Mouse (Mus musculus): ENCODE measurements around the gene Erg28. TPM values are rescaled to one million over a fixed set of nuclear protein-coding genes. Genes with fewer than 3 reads are reported as not detected.

Erg28 gene
- total RNA-seq, 2 experiments from 2014 or later, result 10.1 to 11.8 TPM

DNA sequence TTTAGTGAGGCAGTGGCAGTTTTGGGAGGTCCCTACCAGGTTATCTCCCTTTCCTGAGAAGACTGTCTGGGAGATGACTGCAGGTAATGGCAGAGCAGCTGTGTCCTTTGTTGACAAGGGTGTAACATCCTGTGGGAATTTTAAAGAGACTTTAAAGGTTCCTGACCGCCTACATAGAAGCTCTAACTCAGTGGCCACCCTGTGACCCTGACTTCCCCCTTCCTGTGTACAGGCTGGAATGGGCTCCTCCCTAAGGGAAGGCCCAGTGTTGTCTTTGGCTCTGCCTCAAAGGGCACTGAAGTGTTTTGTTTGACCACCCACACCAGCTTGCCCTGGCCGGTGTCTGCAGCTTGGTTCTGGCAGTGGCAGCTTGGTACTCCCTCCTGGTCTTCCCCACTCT is 10.8 kb downstream of the Erg28 start:
- no peak for DNase-seq

DNA sequence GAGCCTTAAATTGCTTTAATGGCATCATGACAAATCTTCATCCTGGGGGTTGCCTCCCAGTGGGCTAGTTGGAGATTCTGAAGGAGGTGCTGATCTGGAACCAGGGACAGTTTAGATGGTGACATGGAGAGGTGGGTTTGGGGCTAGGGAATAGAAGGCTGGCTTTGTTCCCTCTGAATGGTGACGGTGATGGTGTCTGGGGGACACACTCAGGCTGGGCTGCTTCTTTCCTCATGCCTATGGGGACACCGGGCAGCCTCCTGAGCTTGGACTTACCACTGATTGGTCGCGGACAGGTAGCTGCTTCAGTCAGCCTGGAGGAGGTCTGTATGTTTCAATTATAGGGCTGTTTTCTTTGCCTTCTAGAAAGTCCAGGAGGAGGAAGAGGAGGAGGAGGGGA is 12.7 kb downstream of the Erg28 start:
- no peak for DNase-seq

GRCm38 (mm10) chr12:85810959-85811358 is 13.4 kb downstream of the Erg28 start:
- no peak for DNase-seq

DNA sequence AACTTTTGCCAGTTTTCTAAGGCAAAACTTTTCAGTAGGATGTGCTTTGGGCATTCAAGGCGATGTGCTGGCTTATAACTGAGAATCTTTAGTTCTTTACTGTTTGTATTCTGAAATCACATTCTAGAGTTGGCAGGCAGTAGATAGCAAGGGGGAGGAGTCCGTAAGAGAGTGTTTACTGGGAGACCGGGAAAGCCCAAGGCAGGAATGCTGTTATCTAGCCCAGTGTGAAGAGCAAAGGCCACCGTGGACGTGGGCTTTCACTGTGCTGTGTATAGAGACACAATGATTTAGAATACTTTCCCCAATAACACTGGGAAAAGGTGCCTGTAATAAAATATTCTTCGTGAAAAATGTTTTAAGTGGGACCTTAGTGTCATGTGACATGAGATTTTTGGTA is 14.6 kb downstream of the Erg28 start:
- no peak for DNase-seq

- DNase-seq, result peak; percentile 52
These were observed 24.3 kb downstream of the Erg28 start for GRCm38 (mm10) chr12:85800031-85800430.

DNA sequence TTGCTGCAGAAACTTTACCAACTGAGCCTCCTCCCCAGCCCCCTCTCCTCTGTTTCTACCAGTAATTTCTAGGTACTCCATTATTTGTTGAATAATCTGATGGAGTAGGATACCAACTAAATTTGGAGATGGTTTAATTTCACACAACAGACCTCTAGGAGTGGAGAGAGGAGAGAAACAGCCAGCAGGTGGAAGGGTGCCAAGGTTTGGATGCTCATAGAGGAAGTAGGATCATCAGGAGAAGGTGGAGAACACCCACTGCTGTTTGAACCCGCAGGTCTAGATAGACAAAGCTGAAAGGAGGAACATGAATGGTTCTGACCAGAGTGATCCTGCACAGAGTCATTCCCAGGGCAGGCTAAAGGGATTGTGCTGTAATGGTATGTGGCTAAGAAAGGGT is 28.8 kb downstream of the Erg28 start:
- peak; percentile 22 for DNase-seq

- no peak for DNase-seq
These were observed 30.3 kb downstream of the Erg28 start for GRCm38 (mm10) chr12:85794094-85794493.

GRCm38 (mm10) chr12:85792821-85793346 is 31.5 kb downstream of the Erg28 start:
- peak; percentile 55 for DNase-seq

- no peak for DNase-seq
These were observed 32.2 kb downstream of the Erg28 start for GRCm38 (mm10) chr12:85792158-85792557.

DNA sequence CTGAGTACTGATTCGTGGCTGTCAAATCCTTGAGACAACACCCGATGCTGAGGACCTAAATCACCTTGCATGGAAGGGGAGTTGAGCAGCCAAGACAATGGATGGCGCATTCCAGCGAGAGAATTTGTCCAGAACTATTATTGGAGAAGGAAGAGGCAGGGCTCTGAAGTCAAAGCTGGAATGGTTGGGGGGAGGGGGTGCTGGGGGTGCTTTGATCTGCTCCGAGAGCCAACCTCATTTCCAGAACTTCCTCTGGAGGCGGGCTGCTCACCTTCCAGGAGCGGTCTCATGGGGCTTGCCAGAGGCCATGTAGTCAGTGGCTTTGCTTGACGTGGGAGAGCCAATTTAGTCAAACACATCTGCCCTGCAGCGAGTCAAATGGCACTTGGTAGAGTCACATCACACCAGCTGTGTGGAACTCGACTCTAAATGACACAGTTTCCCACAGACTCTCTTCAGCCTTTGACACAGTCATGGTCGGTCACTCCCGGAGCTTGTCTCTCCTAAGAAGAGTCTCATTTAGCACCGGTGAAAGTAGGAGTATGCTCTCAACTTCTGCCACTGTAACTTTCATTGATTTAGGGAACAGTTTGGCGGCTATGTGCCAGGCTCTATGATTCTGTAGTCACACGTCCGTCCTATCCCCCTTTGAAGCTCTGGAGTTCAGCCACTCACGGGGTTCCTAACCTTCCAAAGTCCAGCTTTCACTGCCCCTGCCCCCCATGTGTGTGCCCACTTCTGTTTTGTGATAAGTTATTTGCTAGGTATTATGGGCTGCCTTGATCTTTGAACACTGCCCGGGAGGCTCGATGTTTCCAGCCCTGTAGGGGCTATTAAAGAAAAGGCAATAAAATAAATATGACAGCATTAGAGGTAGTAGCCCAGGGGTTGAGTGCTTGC is 39.2 kb downstream of the Erg28 start:
- DNase-seq, result no peak

- DNase-seq, result no peak
These were observed 42.7 kb downstream of the Erg28 start for GRCm38 (mm10) chr12:85781606-85782005.

- DNase-seq, result no peak
These were observed 44.6 kb downstream of the Erg28 start for GRCm38 (mm10) chr12:85779707-85780106.

DNA sequence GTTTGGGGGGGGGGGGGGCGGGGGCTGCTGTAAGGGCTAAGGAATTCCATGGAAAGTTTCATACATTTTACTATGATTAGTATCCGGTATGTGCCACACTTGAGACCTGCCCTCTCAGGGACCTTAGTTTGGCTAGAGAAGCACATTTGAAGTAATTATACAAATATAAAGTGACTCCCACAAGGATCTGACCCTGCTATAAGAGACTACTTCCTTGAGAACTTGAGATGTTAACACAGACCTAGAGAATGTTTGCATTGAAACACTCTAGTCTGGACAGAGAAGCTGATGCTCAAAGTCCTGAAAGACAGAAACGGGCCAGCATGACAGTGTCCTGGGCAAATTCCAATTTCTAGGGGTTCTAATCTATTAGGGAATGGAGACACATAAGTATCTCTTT is 45.4 kb downstream of the Erg28 start:
- DNase-seq, result no peak

DNA sequence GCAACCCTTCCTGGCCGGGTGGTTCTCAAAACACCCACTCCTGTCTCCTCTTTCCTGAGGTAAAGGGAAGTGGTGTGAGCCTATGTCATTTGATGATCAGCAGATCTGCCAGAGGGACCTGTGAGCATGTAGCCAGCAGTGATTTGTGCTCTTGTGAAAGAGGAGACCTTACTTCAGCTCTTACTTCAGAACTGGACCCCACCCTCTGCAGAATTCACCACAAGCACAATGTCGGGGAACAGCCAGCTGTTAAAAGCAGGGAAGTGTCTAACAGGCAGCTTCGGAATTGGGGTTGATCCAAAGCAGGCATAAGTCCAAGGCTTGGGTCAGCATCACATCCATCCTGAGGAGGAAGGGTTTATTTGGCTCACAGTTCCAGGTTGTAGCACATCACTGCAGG is 53.0 kb downstream of the Erg28 start:
- peak; percentile 36 for DNase-seq

DNA sequence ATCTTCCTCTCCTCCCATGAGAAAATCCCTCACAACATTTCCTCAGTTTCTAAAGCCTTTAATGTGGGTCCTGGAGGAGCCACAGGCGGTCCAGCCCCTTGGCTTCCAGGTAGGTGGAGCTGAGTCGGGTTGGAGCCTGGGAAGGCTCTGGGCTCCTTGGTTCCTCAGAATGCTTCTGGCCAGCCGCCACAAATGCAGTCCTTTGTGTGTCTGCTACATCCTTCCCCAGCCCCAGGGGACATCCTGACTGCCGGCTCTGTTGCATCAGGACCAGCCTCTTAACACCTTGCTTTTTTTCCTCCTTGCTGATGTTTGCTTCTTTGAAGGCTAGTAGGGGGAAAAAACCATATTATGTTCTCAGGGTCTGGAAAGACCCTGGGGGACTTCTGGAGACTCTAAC is 56.6 kb downstream of the Erg28 start:
- no peak for DNase-seq

GRCm38 (mm10) chr12:85766287-85766686 is 58.1 kb downstream of the Erg28 start:
- DNase-seq, result no peak

Other genes starting within 250 kb of the Erg28 start
- gene Jdp2, start 225.5 kb downstream of the Erg28 start, total RNA-seq (2021), result 10 to 100 TPM; 15.2 to 17.1 TPM
- 1 to 10 TPM in 1 of 2 experiments, under 1 TPM in 1; 0.33 to 1.3 TPM for gene Batf, start 137.9 kb downstream of the Erg28 start, total RNA-seq (2021)
- gene Flvcr2, start 78.0 kb downstream of the Erg28 start, total RNA-seq (2021), result 1 to 10 TPM; 4.3 to 5.4 TPM
- 10 to 100 TPM in 1 of 2 experiments, 1 to 10 TPM in 1; 9.9 to 12.7 TPM for gene Ttll5, start 109 bp upstream of the Erg28 start, total RNA-seq (2021)

Data from gastrocnemius, postnatal 10 days (tissue).